Mouse (Mus musculus) embryonic fibroblast, embryonic 13.5 days (primary cell): ENCODE results near the gene Cds2.

ENCODE experiments used
- CTCF ChIP-seq: IDR thresholded peaks from 2 replicates; pipeline ENCODE4 v1.5.1; 2011; ENCODE audit warnings: mild to moderate bottlenecking, control low read depth, low read length, moderate library complexity, borderline replicate concordance; ENCODE audit not compliant: insufficient read depth
- POLR2A ChIP-seq: IDR thresholded peaks from 2 replicates; pipeline ENCODE4 v1.6.1; 2011; ENCODE audit warnings: low read depth, mild to moderate bottlenecking, control low read depth, low read length, moderate library complexity

- TF ChIP-seq CTCF (no peak), POLR2A (no peak)
Measured at GRCm38 (mm10) chr2:132233985-132234765, 28.8 kb upstream of the Cds2 start.
